18 mouse cellular contexts compared by ENCODE assay signal in the genomic region with DNA sequence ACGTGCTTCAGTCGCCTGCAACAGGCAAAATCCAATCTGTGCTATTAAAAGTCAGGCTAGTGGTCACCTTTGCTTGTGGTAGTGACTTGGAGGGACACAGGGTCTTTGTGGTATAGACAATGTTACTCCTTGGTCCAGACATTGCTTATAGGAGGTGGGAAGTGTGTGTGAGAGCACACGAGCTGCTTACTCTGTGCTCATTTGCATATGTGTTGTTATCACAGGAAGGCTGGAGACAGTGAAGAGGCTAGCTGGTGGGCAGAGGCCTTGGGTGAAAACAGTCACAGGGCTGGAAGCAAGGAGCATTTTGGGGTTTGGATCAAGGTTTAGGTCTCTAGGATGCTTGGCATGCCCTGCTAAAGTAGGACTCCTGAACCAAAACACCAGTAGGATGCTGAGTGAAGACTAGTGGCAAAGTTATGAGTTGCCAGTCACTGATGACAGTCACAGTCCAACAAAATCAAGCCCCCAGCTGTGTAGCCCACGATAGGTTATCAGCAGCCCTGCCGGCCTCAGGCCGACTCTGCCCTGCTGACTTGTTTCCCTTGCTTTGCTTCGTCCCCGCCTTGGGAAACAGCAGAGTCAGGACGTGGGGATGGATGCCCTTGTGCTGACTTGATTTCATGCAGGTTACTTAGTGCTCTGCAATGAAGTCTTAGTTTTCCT. TPM values are rescaled to one million over a fixed set of nuclear protein-coding genes. Genes with fewer than 3 reads are reported as not detected.
DNase-seq lines count a peak whose midpoint lies in the region; ATAC-seq and TF ChIP-seq lines count a peak whose summit lies in the region.
"Had no signal": no experiment of that assay in that cellular context is flagged by ENCODE, and none has a peak within 500 bp of the region (broad histone marks: within the 10 kb centered on the region; RNA-seq: fewer than 3 reads in every experiment).

No protein-coding gene starts in this region.

- H3K36me3 ChIP-seq in hindbrain, postnatal 0 days (ENCODE audit: insufficient read depth, low read length): no peaks in the 10 kb centered on the region
- H3K36me3 ChIP-seq in hindbrain, embryonic 10.5 days: no peaks in the 10 kb centered on the region
- H3K36me3 ChIP-seq in embryonic facial prominence, embryonic 10.5 days (replicated peaks): no peaks in the 10 kb centered on the region
- no peaks in the 10 kb centered on the region for H3K36me3 ChIP-seq in limb, embryonic 10.5 days
- no peaks in the 10 kb centered on the region for H3K36me3 ChIP-seq in liver, postnatal 0 days (replicated peaks; ENCODE audit: insufficient read depth, low read length)
- H3K36me3 ChIP-seq: limb, embryonic 13.5 days had no signal

- no peak for TF ChIP-seq POLR2A in cerebellum, adult 2 months (IDR thresholded peaks at IDR 0.05; ENCODE audit: borderline replicate concordance, insufficient read depth, low read length)

- no peak for DNase-seq in hindbrain, postnatal 0 days (ENCODE audit: low spot score)
- no peak for DNase-seq in hindbrain, embryonic 10.5 days (ENCODE audit: low spot score)
- no peak for DNase-seq in embryonic facial prominence, embryonic 10.5 days (ENCODE audit: low spot score)
- DNase-seq in limb, embryonic 10.5 days (ENCODE audit: low spot score): no peak
- peak; percentile 48 for DNase-seq in liver, postnatal 0 days
- no peak for DNase-seq in cerebellum, adult 2 months
- DNase-seq in urinary bladder, adult 18-20 months (ENCODE audit: low spot score in 2 of 2): no peak
- DNase-seq: adrenal gland, postnatal 10 days; embryo, embryonic 11 days; heart, postnatal 10 days; kidney, adult 9 months; layer of hippocampus, postnatal 36 days; lung, postnatal 10 days had no signal

- no peak overlapping the region for H3K4me3 ChIP-seq in hindbrain, postnatal 0 days (ENCODE audit: low read length)
- H3K4me3 ChIP-seq in hindbrain, embryonic 10.5 days: no peak overlapping the region
- no peak overlapping the region for H3K4me3 ChIP-seq in embryonic facial prominence, embryonic 10.5 days
- H3K4me3 ChIP-seq in limb, embryonic 10.5 days: no peak overlapping the region
- no peak overlapping the region for H3K4me3 ChIP-seq in liver, postnatal 0 days (ENCODE audit: low read depth, low read length)
- no peak overlapping the region for H3K4me3 ChIP-seq in cerebellum, adult 2 months (replicated peaks; ENCODE audit: insufficient read depth, low read depth, low read length)
- H3K4me3 ChIP-seq: limb, embryonic 13.5 days; midbrain, embryonic 13.5 days had no signal

- H3K27me3 ChIP-seq in hindbrain, postnatal 0 days (ENCODE audit: insufficient read depth, low read length): no peaks in the 10 kb centered on the region
- no peaks in the 10 kb centered on the region for H3K27me3 ChIP-seq in hindbrain, embryonic 10.5 days (ENCODE audit: insufficient read depth, poor library complexity, severe bottlenecking)
- no peaks in the 10 kb centered on the region for H3K27me3 ChIP-seq in embryonic facial prominence, embryonic 10.5 days (replicated peaks; ENCODE audit: low read depth, poor library complexity, severe bottlenecking)
- no peaks in the 10 kb centered on the region for H3K27me3 ChIP-seq in limb, embryonic 10.5 days (ENCODE audit: low read depth, poor library complexity, severe bottlenecking)
- no peaks in the 10 kb centered on the region for H3K27me3 ChIP-seq in liver, postnatal 0 days (ENCODE audit: insufficient read depth, low read length)
- no peaks in the 10 kb centered on the region for H3K27me3 ChIP-seq in cerebellum, adult 2 months (ENCODE audit: control insufficient read depth, insufficient read depth, low read length)
- H3K27me3 ChIP-seq: limb, embryonic 13.5 days; midbrain, embryonic 13.5 days had no signal

- ATAC-seq in hindbrain, postnatal 0 days: no peak
- peak; percentile 87 for ATAC-seq in liver, postnatal 0 days
- ATAC-seq: midbrain, embryonic 13.5 days had no signal

- TF ChIP-seq EP300 in liver, postnatal 0 days (IDR thresholded peaks at IDR 0.05; ENCODE audit: low read depth): peak; percentile 74

- 57% methylated on average over 9 of the region's 9 CpGs for WGBS in hindbrain, postnatal 0 days
- 56% methylated on average over 9 of the region's 9 CpGs for WGBS in hindbrain, embryonic 10.5 days
- WGBS in embryonic facial prominence, embryonic 10.5 days: 58% methylated on average over 9 of the region's 9 CpGs
- WGBS in limb, embryonic 10.5 days: 60% methylated on average over 9 of the region's 9 CpGs
- 49% methylated on average over 9 of the region's 9 CpGs for WGBS in liver, postnatal 0 days (ENCODE audit: insufficient replicate concordance)
- WGBS in cerebellum, adult 2 months: 69% methylated on average over 9 of the region's 9 CpGs

- H3K4me2 ChIP-seq in hindbrain, postnatal 0 days (ENCODE audit: low read depth, low read length): no peak overlapping the region
- no peak overlapping the region for H3K4me2 ChIP-seq in liver, postnatal 0 days (ENCODE audit: low read depth, low read length)
- H3K4me2 ChIP-seq: limb, embryonic 13.5 days; midbrain, embryonic 13.5 days had no signal

- peaks cover 4% of the 10 kb centered on the region; the same call in 1 of the 2 replicates for H3K4me1 ChIP-seq in hindbrain, postnatal 0 days (ENCODE audit: insufficient read depth, low read length)
- H3K4me1 ChIP-seq in hindbrain, embryonic 10.5 days (replicated peaks): peaks cover 50% of the 10 kb centered on the region
- peaks cover 58% of the 10 kb centered on the region for H3K4me1 ChIP-seq in embryonic facial prominence, embryonic 10.5 days
- peaks cover 59% of the 10 kb centered on the region for H3K4me1 ChIP-seq in limb, embryonic 10.5 days
- H3K4me1 ChIP-seq in liver, postnatal 0 days (ENCODE audit: insufficient read depth): peaks cover 23% of the 10 kb centered on the region
- peaks cover 25% of the 10 kb centered on the region for H3K4me1 ChIP-seq in cerebellum, adult 2 months (ENCODE audit: control insufficient read depth, insufficient read depth, low read length)

- 0 out of 2 replicates have a peak overlapping the region, but pooled peaks have one; percentile 7 for H3K27ac ChIP-seq in hindbrain, postnatal 0 days
- H3K27ac ChIP-seq in hindbrain, embryonic 10.5 days: no peak overlapping the region
- H3K27ac ChIP-seq in embryonic facial prominence, embryonic 10.5 days (replicated peaks): peak overlapping the region; percentile 81; the same call in 1 of the 2 replicates
- peak overlapping the region; percentile 44; the same call in 1 of the 2 replicates for H3K27ac ChIP-seq in limb, embryonic 10.5 days
- H3K27ac ChIP-seq in liver, postnatal 0 days (ENCODE audit: low read depth): peak overlapping the region; percentile 57
- no peak overlapping the region for H3K27ac ChIP-seq in cerebellum, adult 2 months (ENCODE audit: insufficient read depth, low read length)
- H3K27ac ChIP-seq: limb, embryonic 13.5 days had no signal

- H3K9me3 ChIP-seq in hindbrain, postnatal 0 days (ENCODE audit: low read length): no peaks in the 10 kb centered on the region
- no peaks in the 10 kb centered on the region for H3K9me3 ChIP-seq in hindbrain, embryonic 10.5 days
- no peaks in the 10 kb centered on the region for H3K9me3 ChIP-seq in embryonic facial prominence, embryonic 10.5 days
- no peaks in the 10 kb centered on the region for H3K9me3 ChIP-seq in limb, embryonic 10.5 days (replicated peaks)
- no peaks in the 10 kb centered on the region for H3K9me3 ChIP-seq in liver, postnatal 0 days (ENCODE audit: low read length)
- H3K9me3 ChIP-seq: limb, embryonic 13.5 days; midbrain, embryonic 13.5 days had no signal

- no peak overlapping the region for H3K9ac ChIP-seq in hindbrain, postnatal 0 days (replicated peaks; ENCODE audit: low read length)
- H3K9ac ChIP-seq in liver, postnatal 0 days (replicated peaks): no peak overlapping the region
- H3K9ac ChIP-seq: limb, embryonic 13.5 days; midbrain, embryonic 13.5 days had no signal

- no peak for TF ChIP-seq CTCF in hindbrain, postnatal 0 days (IDR thresholded peaks at IDR 0.05; ENCODE audit: low read depth)
- no peak for TF ChIP-seq CTCF in liver, postnatal 0 days (IDR thresholded peaks at IDR 0.05; ENCODE audit: low read depth)
- TF ChIP-seq CTCF in cerebellum, adult 2 months (IDR thresholded peaks at IDR 0.05; ENCODE audit: borderline replicate concordance, insufficient read depth, low read depth, low read length): no peak

RNA-seq across cellular contexts. Expression of a gene that starts 37.6 kb away (rescaled TPM):
- not detected in 2 replicates for total RNA-seq in hindbrain, postnatal 0 days (2014; rRNA removed)
- polyA plus RNA-seq in hindbrain, postnatal 0 days (2015; fragmentation: Nextera tagmentation; extraction: Ambion mirVana): not detected in 2 replicates
- polyA plus RNA-seq in hindbrain, embryonic 10.5 days (2016; fragmentation: Nextera tagmentation; extraction: Ambion mirVana): not detected in 2 replicates
- polyA plus RNA-seq in embryonic facial prominence, embryonic 10.5 days (2016; fragmentation: Nextera tagmentation; extraction: Ambion mirVana): not detected in 2 replicates
- not detected in 2 replicates for polyA plus RNA-seq in limb, embryonic 10.5 days (2016; fragmentation: Nextera tagmentation; extraction: Ambion mirVana)
- not detected in 2 replicates for polyA plus RNA-seq in liver, postnatal 0 days (2015; fragmentation: Nextera tagmentation; extraction: Ambion mirVana)
- not detected in 2 replicates for polyA plus RNA-seq in cerebellum, adult 2 months (2012; rRNA removed)
- total RNA-seq: adrenal gland, postnatal 10 days; gastrocnemius, postnatal 4 days; heart, postnatal 10 days; layer of hippocampus, postnatal 36 days had no signal
- polyA plus RNA-seq: large intestine, adult 2 months; limb, embryonic 13.5 days; midbrain, embryonic 13.5 days; spleen, adult 2 months had no signal

Comparison
In these comparisons a context has a peak if more than half of its experiments do, and no peak if none do; other contexts are left out.
1. H3K27ac ChIP-seq: peak in hindbrain, postnatal 0 days (single experiment), embryonic facial prominence, embryonic 10.5 days (single experiment), limb, embryonic 10.5 days (single experiment) and liver, postnatal 0 days (single experiment); none in hindbrain, embryonic 10.5 days (single experiment) and cerebellum, adult 2 months (single experiment).